Mouse (Mus musculus) left cerebral cortex, adult 8-10 months (tissue): Measurements from ENCODE around the gene Fam19a1. TPM values are rescaled to one million over a fixed set of nuclear protein-coding genes. Genes with fewer than 3 reads are reported as not detected.
"Not testable (repeated sequence)": the region's sequence is repeated elsewhere in the genome, so short reads cannot be mapped to it uniquely, and the experiment has no call there.

Experiments
- DNase-seq, 2 experiments: peaks; one replicate each; pipeline ENCODE4 v3.0.0; 2022; ENCODE audit warnings: low spot score in 2 of 2
- total RNA-seq, 4 experiments: library from RNA; stranded (reverse); gene quantifications; 2 replicates each; pipeline ENCODE4 v1.2.4; 2022

Gene Fam19a1
- 10 to 100 TPM; 34.0 to 44.6 (median 39.6) TPM for total RNA-seq

DNA sequence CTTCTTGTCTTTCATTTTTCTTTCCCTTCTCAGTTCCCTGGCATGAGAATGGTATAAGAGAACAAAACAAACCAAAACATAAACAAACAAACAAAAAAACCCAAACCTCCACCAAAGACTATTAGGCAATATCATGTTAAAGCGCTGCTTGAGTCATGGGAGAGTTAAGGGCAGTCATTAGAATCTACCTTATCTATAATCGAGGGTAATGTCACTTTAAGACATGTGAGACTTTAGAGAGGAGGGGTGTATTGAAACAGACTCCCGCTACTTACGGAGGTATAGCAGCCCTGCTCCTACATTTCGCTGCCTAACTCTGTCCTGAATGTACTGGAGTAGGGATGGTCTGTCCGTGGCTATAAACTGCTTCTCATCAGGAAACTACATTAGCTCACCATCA is at the start of gene Fam19a1:
TSS of gene Fam19a1 (plus strand) at position 301 of the 400 bp plus-strand sequence.
- no peak for DNase-seq

DNA sequence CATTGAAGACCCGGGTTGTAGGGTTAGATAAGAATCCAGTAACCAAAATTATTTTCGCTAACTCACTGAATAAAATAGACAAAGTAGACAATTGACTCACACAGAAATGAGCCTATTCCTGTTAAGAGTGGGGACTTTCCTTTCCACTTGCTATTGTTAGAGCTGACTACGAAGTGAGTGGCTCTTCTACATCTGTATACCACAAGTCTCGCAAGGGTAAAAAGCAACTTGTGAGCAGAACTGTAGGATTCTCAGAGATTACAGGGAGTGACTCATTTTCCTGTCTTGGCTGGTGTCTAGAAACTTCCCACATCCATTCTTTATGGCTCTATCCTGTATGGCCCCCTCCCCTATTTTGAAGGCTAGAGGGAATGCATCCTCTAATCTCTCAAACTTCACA is 41.9 kb upstream of the Fam19a1 start:
- DNase-seq, result no peak

- DNase-seq, result no peak
Observed at GRCm38 (mm10) chr6:96071567-96071966, 41.4 kb upstream of the Fam19a1 start.

DNA sequence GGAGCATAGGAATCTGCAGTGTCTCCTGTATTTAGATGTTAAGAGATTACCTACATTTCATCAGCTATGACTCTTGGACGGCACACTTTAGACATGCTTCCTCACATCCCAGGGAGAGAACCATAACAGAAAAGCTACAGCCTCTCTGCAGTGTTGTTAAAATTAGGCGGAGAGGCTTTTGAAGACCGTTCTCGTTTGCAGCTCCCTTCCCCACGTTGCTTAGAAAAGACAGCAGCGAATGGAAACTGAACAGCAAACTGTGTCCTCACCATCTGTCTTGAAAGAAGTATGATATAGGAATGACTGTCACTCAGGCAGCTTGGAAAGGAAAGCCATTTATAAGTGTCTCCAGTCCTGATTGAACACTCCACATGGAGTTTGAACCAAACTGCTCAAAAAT is 23.0 kb upstream of the Fam19a1 start:
- no peak for DNase-seq

DNA sequence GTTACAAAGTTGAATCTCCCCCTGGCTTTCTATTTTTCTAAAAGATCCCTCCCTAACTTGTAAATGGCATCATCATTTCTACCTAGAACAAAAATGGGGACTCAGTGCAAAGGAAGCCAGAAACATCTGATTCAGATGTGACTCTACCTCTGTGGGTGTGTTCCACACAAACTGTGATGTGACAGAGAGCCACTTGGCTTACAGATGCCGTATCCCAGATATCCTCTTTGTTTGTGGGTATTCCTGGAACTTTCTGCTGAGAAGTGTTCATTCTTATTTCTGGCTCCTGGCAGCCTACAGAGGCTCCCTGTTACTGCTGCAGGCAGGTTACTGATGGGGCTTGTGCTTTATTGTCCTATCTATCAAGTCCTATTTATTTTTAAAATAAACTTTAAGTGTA is 19.2 kb upstream of the Fam19a1 start:
- no peak for DNase-seq

DNA sequence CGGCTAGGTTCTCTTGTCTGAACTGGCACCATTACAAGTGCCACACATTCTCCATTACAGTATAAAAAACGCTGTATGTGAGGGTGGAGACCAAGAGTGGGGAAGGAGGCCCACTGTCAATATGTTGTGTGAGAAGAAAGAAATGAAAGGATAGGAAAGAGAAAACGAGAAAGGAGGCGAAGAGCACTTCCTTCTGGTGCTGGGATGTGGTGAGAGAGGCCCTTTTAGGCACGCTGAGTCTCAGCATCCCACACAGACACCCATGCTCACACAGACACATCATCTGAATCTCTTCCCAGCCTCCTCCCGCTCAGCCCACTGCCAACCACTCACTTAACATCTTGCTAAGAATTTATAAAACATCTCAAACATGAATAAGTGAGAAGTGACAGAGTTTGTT is 14.7 kb upstream of the Fam19a1 start:
- DNase-seq, result peak in 1 of 2 experiments; percentile 79

DNA sequence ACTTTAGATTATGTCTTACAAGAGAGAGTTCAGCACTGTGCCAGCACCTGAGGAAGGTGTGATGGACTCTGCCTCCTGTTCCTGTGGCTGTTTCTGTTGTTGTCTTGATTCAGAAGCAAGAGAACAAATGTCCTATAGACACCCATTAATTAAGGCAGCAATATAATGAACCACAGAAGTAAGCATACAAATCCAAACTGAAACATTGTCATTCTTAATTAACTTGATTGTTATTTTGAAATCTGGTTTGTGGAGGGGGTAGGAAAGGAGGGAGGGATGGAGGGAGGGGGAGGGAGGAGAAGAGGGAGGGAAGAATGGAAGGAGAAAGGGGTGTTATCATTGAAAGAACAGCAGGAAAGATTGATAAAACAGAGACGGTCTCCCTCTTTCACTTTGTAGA is 1.3 kb upstream of the Fam19a1 start:
- DNase-seq, result no peak

DNA sequence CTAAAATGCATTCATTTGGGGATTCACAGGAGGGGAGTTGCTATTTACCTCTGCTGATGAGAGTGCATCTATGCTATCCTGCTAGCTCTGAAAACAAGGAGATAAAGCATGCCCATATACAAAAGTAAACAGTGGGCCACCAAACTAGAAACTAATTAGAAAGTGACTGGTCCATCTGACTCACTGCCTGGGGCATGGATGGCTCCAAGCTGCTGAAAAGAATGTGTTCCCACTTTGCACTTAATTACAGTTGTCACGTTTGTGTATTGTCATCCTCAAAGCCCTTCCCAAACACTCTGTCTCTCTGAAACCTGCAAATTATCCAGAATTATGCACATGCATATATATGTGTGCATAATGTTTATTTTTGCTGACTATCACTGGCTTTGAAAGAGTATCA is 1.2 kb downstream of the Fam19a1 start:
- DNase-seq, result no peak

GRCm38 (mm10) chr6:96116148-96116533 is 3.2 kb downstream of the Fam19a1 start:
- no peak for DNase-seq

- peak; percentile 31 to 65 for DNase-seq
Observed at GRCm38 (mm10) chr6:96116534-96117272, 3.7 kb downstream of the Fam19a1 start.

GRCm38 (mm10) chr6:96143326-96143725 is 30.4 kb downstream of the Fam19a1 start:
- no peak for DNase-seq

GRCm38 (mm10) chr6:96165403-96165802 is 52.4 kb downstream of the Fam19a1 start:
- DNase-seq, result peak in 1 of 2 experiments; percentile 5

DNA sequence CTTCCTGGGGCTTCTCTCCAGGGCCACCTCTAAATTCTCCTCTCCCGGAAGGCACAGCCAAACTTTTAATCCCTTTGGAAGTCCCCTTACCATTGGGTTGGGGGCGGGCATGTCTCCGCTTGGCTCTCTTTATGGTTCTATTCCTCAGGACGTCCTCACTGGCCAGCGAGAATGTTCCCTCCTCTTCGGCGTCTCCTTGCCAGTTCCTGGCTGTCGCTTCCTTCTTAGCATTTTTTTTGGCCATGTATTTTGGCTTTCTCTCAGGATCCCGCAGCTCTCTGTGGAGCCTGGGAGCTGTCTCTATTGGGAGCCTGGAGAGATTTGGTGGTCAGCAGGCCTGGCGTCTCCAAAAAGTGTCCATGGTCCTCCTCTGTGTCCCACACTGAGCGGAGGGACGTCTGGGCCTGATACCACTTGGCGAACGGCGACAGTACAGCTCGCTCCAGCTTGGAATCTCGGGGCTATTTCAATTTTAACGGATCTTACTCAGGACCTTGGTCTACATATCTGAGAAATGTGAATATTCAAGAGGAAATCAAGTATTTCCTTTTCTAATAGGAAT is 52.9 kb downstream of the Fam19a1 start, which contains the start of gene 1700123L14Rik:
TSS of gene 1700123L14Rik (minus strand) at position 426 of the 562 bp plus-strand sequence.
- no peak for DNase-seq

DNA sequence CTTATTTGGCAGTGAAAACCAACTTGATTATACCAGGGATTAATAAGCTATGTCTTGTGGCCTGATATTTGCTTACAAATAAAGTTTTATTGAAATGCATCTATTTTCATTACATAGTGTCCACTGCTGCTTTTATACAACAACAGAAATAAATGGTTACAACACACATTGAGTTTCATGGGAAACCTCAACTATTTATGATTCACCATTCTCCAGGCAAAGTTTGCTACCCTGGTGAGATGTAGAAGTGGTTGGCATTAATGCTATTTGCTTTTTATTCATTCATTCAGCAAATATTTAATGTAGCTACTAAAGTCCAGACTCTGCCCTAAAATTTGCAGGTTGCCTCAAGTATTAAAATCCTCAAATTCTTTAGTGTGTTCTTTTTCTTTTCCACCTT is 54.1 kb downstream of the Fam19a1 start:
- DNase-seq, result no peak

DNA sequence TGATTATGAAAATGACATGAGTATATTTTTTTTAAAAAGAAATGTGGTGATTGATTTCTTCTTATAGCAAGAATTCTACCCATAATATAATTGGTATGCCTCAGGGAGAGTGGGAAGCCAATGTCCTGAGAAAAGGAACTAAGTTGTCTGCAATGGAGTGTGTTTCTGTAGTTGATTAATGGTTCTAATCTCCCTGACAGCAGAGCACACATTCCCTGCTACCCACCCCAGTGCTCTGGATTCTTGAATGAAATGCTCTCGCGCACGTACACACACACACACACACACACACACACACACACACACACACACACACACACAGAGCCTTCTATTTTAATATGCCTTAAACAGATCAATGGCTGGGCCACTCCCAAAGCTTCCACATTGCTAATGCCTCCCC is 60.7 kb downstream of the Fam19a1 start:
- no peak for DNase-seq

GRCm38 (mm10) chr6:96178530-96178929 is 65.6 kb downstream of the Fam19a1 start:
- no peak for DNase-seq

DNA sequence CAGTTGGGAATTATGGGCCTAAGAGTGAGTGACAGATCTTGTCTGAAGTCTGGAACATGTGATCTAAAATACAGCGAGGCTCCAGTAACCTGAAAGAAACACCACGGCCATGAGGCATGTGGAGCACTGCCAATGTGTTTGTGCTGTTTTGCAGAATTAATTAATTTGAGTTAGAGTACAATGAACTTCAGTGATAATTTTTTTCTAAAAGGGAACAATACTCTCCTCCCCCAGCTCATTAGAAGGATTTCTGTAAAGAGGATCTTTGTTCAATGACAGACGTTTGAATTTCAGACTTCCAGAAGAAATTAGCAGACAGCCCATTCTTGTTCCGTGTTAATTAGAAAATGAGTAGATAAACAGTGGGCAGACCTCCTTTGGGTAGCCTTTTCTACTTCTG is 70.4 kb downstream of the Fam19a1 start:
- DNase-seq, result no peak

DNA sequence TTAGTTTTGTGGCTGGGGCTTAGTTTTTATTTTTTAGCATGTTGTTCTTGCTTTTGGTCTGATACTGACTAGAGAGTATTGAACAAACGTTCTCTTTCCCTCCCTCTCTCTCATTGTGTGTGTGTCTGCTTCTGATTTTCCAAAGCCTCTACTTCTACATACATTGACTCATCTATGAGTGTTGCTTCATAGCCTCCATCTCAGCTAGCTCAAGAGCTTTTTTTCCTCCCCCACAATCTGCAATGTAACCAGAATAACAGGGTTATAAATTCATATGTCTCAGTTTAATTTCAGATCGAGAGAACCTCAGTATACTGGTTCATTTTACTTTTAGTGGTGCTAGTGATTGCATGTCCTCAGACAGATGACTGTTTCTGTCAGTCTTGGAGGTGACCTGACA is 73.6 kb downstream of the Fam19a1 start:
- no peak for DNase-seq

- DNase-seq, result not testable (repeated sequence)
Observed at GRCm38 (mm10) chr6:96198991-96199390, 86.0 kb downstream of the Fam19a1 start.

- no peak for DNase-seq
Observed at GRCm38 (mm10) chr6:96205395-96205794, 92.4 kb downstream of the Fam19a1 start.

DNA sequence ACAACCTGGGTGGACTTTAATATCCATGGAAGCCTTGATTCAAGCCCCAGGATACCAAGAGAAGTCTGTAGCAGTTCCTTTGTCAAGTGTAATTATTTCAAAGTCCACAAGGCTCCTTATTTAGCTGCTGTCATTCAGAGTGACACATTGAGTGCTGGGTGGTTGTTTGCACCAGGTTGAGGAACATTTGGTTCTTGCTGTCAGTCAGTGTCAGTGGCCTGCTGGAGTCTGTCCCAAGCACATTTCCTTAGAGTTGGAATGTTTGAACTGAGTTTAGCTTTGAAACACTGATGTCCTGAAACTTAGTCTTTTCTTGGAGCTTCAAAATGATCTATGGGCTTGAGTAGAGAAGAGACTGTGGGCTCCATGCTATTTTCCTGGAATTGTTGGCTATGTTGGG is 121.9 kb downstream of the Fam19a1 start:
- no peak for DNase-seq

GRCm38 (mm10) chr6:96244320-96244719 is 131.4 kb downstream of the Fam19a1 start:
- peak; percentile 9 to 87 for DNase-seq

- no peak for DNase-seq
Observed at GRCm38 (mm10) chr6:96252001-96252400, 139.0 kb downstream of the Fam19a1 start.
